Mouse (Mus musculus) urinary bladder, adult 18-20 months (tissue): ENCODE measurements around the gene Gm11084.
"Not testable (repeated sequence)": the region's sequence is repeated elsewhere in the genome, so short reads cannot be mapped to it uniquely, and the experiment has no call there.

Experiments
- DNase-seq, 2 experiments: peaks; one replicate each; pipeline ENCODE4 v3.0.0; 2022; ENCODE audit warnings: low spot score in 2 of 2, mixed read lengths in 2 of 2

The Gm11084 gene

GRCm38 (mm10) chr2:72986616-72987015 lies at the start of gene Gm11084:
Gene Gm11084 (minus strand): TSS chr2:72986716.
- no peak for DNase-seq

GRCm38 (mm10) chr2:73031061-73032055 lies 44.8 kb upstream of the Gm11084 start:
- DNase-seq = no peak

DNA sequence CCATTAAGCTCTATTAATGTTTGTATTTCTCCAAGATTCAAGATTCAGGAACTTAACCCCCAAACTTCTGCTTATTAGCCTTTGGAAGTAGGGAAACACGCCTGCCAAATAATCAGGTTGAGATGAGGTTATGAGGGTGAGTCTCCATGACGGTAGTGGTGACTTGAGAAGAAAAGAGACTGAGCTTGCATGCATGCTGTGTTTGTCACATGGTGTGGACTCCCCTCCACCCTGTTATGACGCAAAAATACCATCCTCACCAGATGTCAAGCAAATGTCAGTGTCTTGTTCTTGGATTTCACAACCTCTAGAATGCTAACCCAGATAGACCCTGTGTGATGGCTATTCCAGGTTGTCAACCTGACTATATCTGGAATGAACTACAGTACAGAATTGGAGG lies 43.3 kb upstream of the Gm11084 start:
- DNase-seq = no peak

DNA sequence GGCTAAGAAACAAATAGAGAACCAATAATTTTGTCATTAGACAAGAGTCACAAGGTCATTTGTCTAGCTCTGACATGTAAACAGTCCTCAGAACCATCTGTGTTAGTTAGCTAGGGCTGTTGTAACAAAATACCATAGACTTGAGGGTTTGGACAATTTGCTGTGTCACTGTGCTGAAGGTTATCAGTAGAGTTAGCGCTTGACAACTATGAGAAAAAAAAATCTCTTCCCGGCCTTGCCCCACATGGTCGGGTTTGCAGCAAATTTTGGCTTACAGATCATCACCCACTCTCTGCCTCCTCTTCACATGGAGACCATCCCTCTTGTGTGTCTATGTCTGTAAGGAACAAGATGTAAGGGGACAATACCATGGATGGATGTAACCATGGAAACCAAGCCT lies 41.5 kb upstream of the Gm11084 start:
- no peak for DNase-seq

DNA sequence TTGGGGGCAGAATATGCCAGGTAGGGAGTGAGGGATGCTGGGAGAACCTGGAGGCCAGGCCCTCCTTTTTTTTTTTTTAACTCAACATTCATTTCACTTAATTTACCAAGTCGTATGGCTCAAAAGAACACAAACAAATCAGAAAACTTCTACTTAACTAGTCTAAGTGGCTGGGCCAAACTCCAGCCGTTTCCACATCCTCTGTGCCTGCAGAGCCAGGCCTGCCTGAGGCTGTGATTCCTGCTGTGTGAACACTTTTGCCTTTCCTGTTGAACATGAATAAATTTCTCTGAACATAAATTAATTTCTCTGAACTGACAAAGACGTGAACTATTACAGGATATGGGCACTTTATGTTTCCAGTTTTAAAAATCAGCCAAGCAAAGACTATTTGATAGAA lies 40.6 kb upstream of the Gm11084 start:
- no peak for DNase-seq

- DNase-seq = no peak
These were observed 37.3 kb upstream of the Gm11084 start for GRCm38 (mm10) chr2:73023803-73024202.

- no peak for DNase-seq
These were observed 34.5 kb upstream of the Gm11084 start for GRCm38 (mm10) chr2:73021046-73021445.

- no peak for DNase-seq
These were observed 33.0 kb upstream of the Gm11084 start for GRCm38 (mm10) chr2:73019371-73020146.

GRCm38 (mm10) chr2:73014063-73014462 lies 27.5 kb upstream of the Gm11084 start:
- DNase-seq = not testable (repeated sequence)

DNA sequence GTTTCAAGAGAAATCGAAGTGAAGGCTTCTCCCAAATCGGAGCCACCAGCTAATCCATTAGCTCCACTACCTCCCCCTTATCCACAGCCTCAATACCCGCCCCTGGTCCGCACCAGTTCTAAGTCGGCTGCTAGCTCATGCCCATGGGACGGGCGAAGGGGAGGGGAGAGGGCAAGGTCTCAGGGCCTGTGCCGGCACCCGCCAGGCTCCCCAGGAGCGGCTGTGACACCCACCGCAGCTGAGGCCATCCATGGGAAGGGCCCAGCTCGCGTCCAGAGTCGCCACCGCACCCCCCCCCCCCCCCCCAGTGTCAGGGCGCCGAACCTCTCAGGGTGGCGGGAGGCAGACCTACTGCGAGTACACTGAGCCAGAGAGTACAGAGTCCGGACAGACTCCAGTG lies 26.1 kb upstream of the Gm11084 start:
- no peak for DNase-seq

DNA sequence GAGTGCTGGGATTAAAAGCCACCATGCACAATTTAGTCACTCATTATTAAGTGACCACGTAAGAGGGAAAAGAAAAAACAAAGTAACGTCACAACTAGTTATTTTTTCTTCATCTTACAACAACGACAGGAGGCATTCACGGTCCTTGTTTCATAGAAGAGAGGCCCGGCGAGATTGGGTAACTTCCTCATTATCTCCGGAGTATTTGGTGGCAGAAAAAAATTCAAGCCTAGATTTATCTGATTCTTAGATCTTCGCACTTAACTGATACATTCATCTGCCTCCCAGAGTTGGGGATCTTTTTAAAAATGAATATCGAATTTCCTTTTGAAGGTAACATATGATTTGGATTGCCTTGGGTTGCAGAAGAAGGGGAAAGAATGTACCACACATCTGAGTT lies 21.0 kb upstream of the Gm11084 start:
- no peak for DNase-seq

GRCm38 (mm10) chr2:73005611-73006515 lies 19.3 kb upstream of the Gm11084 start:
- no peak for DNase-seq

DNA sequence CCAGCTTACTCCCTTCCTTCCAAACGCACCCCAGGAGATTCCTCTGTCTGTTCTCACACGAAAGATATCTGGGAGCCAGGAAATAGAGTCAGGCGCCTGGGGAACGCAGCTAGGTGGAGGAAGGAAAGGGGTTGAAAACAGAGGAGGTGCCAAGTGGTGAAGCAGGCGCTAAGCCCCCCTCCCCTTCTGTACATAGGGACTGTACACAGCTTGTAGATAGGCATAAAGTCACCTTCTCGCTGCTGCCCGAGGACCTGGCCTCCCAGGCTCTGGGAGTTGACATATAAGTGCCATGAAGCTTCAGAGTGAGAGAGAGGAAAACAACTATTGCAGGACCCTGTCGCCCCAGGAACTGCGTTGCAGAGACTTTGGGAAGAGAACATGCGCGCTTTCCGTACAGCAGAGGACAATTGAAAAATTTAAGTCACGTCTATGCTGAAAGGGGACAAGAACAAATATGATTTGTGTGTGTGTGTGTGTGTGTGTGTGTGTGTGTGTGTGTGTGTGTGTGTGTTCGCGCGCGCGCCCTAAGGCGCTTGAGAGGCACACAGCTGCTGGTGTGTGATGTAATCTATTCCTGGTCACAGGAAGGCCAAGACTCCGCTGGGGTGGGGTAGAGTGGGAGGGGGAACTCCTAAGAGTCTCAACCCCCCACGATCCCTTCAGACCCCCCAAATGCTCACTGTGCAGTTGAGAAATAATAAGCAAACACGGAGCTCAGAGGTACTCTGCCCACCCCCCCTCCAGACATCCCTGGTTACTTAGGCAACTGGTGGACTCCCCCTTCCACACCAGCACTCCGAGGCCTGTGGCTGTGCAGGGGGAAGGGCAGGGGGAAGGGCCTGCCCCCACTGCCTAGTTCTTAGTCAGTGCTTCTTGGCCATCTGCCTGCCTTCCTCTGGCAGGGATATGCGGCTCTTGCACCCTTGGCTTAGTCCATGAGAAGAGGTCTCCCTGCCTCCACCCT lies 17.5 kb upstream of the Gm11084 start:
- peak; percentile 37 to 85 for DNase-seq

DNA sequence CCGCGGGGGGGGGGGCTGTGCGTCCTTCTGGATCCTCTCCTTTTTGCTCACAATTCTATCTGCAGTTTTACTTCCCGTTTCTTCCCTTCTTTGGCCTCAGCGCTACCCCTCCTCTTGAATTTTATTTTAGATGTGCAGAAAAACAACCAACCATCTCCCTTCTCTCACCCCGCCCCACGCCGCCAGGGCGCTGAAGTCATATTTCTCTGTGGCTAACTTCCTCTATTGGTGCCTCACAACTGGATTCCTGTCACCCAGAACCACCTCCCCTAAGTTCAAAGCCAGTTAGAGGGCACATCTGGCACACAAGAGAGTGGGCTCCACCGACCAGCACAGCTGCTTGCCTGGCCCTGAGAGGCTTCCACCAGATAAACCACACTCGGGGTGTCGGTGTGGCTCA lies 16.5 kb upstream of the Gm11084 start:
- no peak for DNase-seq

DNA sequence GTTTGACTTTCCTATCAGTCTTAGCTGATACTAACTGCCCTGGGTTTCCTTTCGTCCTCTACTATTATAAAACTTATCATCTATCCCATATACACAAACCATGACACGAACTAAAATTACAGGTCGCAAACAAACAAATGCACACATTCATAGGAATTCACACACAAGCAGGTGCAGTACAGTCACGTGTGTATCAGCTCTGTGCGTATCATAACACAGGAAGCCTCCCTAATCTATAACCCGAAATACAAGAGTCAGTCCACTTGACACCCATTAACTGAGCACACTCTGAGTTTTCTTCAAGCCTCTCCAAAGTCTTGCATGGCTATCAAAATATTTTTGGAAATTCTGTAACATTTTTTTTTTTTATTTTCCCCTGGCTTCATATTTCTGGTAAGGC lies 15.9 kb upstream of the Gm11084 start:
- DNase-seq = no peak

GRCm38 (mm10) chr2:73001994-73002393 lies 15.5 kb upstream of the Gm11084 start:
- no peak for DNase-seq

DNA sequence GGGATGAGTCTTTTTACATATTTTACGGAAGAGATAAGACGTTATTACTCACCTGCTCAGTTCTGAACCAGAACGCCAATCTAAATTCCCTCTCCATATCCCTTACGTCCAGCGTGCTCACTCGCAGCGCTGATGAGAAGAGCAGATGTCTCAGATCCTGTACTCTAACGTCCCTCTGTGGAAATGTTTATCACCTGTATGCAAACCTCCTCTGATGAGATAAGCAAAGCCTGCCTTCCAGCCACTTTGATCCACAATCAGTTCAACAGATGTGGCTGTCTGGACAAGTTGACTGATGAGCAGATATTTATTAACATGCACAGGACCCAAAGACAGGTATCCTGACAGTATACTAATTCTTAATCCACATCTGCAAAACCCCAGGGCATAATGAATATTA lies 13.7 kb upstream of the Gm11084 start:
- no peak for DNase-seq

DNA sequence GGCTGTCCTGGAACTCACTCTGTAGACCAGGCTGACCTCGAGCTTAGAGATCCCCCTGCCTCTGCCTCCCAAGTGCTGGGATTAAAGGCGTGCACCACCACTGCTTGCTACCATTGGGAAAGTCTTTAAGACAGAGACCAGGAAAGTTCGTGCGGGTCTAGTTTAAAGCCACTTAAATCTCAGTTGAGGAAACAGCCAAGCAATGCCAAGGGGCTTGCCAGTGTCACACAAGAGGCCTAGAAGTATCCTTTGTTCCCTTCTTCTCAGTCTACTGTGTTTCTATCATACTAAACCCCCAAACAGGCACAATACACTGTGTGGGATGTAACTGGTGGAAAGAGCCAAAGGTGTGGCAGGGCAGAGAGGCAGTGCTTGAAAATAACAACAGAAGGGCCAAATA lies 11.1 kb upstream of the Gm11084 start:
- no peak for DNase-seq

GRCm38 (mm10) chr2:72996808-72997378 lies 10.4 kb upstream of the Gm11084 start:
- DNase-seq = peak; percentile 63 to 74
